Mouse (Mus musculus) left cerebral cortex, postnatal 4 days (tissue): ENCODE data around the gene Slc6a4. TPM values are rescaled to one million over a fixed set of nuclear protein-coding genes. Genes with fewer than 3 reads are reported as not detected.
"Not testable (repeated sequence)": the region's sequence is repeated elsewhere in the genome, so short reads cannot be mapped to it uniquely, and the experiment has no call there.

Source experiments
- DNase-seq: peaks from one replicate; pipeline ENCODE4 v3.0.0-alpha.2; 2022
- intact Hi-C: fragments of 180-260 bp; cut with DNase I; formaldehyde crosslinking; loops from one replicate; pipeline ENCODE4 v1.15.1; 2025
- total RNA-seq, 2 experiments: library from RNA; stranded (reverse); gene quantifications; 2 replicates each; pipeline ENCODE4 v1.2.3; 2021

The Slc6a4 gene
- total RNA-seq, 2 experiments from 2014 or later, result 1.4 to 1.8 TPM

GRCm38 (mm10) chr11:77010762-77011475, 12.5 kb downstream of the Slc6a4 start:
- intact Hi-C loops, result no loop called here
- no peak for DNase-seq

GRCm38 (mm10) chr11:77018046-77018445, 19.6 kb downstream of the Slc6a4 start:
- no peak for DNase-seq
- intact Hi-C loops, result no loop called here

- intact Hi-C loops, result no loop called here
- DNase-seq, result no peak
Measured at GRCm38 (mm10) chr11:77019539-77019938, 21.1 kb downstream of the Slc6a4 start.

- intact Hi-C loops, result no loop called here
Measured at GRCm38 (mm10) chr11:77021749-77022396, 23.5 kb downstream of the Slc6a4 start.

GRCm38 (mm10) chr11:77026559-77026958, 28.2 kb downstream of the Slc6a4 start:
- intact Hi-C loops, result no loop called here
- DNase-seq, result no peak

More at GRCm38 (mm10) chr11:77021749-77022396, 23.5 kb downstream of the Slc6a4 start:
- no peak for DNase-seq

GRCm38 (mm10) chr11:77028157-77028556, 29.8 kb downstream of the Slc6a4 start:
- DNase-seq, result no peak
- intact Hi-C loops, result no loop called here

- no peak for DNase-seq
Measured at GRCm38 (mm10) chr11:77031151-77031934, 32.9 kb downstream of the Slc6a4 start.

GRCm38 (mm10) chr11:77041891-77042290, 43.5 kb downstream of the Slc6a4 start:
- intact Hi-C loops, result no loop called here
- DNase-seq, result no peak

More at GRCm38 (mm10) chr11:77031151-77031934, 32.9 kb downstream of the Slc6a4 start:
- intact Hi-C loops, result no loop called here

GRCm38 (mm10) chr11:77042816-77043215, 44.4 kb downstream of the Slc6a4 start:
- intact Hi-C loops, result no loop called here
- DNase-seq, result no peak

- no peak for DNase-seq
- intact Hi-C loops, result no loop called here
Measured at GRCm38 (mm10) chr11:77061951-77062350, 63.5 kb downstream of the Slc6a4 start.

- no peak for DNase-seq
- intact Hi-C loops, result no loop called here
Measured at GRCm38 (mm10) chr11:77063406-77063805, 65.0 kb downstream of the Slc6a4 start.

- intact Hi-C loops, result no loop called here
- DNase-seq, result no peak
Measured at GRCm38 (mm10) chr11:77068825-77069224, 70.4 kb downstream of the Slc6a4 start.

GRCm38 (mm10) chr11:77070721-77071120, 72.3 kb downstream of the Slc6a4 start:
- intact Hi-C loops, result no loop called here
- peak; percentile 29 for DNase-seq

- intact Hi-C loops, DNase-seq: not testable (repeated sequence)
Measured at GRCm38 (mm10) chr11:77077331-77077730, 78.9 kb downstream of the Slc6a4 start.

GRCm38 (mm10) chr11:77077792-77078191, 79.4 kb downstream of the Slc6a4 start:
- peak; percentile 17 for DNase-seq
- intact Hi-C loops, result no loop called here

GRCm38 (mm10) chr11:77078273-77079134, 80.1 kb downstream of the Slc6a4 start, which contains the start of gene Nsrp1:
Gene Nsrp1, minus strand, starts transcription at chr11:77078435.
- intact Hi-C loops, result no loop called here
- DNase-seq, result peak; percentile 92

GRCm38 (mm10) chr11:77079361-77079760, 81.0 kb downstream of the Slc6a4 start:
- intact Hi-C loops, result no loop called here
- no peak for DNase-seq
